Mouse (Mus musculus) C2C12 (cell line): ENCODE data around the gene Spata2l. TPM values are rescaled to one million over a fixed set of nuclear protein-coding genes. Genes with fewer than 3 reads are reported as not detected.

Experiments
- H3K27me3 ChIP-seq: one replicate; pipeline ENCODE4 v1.6.1; 2011; ENCODE audit not compliant: control insufficient read depth, insufficient read depth, insufficient read length
- H3K36me3 ChIP-seq: one replicate; pipeline ENCODE4 v1.6.1; 2011; ENCODE audit not compliant: control insufficient read depth, insufficient read depth
- H3K4me3 ChIP-seq: one replicate; pipeline ENCODE4 v1.5.1; 2011; ENCODE audit warnings: mild to moderate bottlenecking, control low read depth; ENCODE audit not compliant: poor library complexity, insufficient read depth, severe bottlenecking
- H3K79me2 ChIP-seq: one replicate; pipeline ENCODE4 v1.6.1; 2011; ENCODE audit not compliant: control insufficient read depth, insufficient read depth
- H3K79me3 ChIP-seq: one replicate; pipeline ENCODE4 v1.6.1; 2011; ENCODE audit warnings: low read depth, control low read depth
- H3ac ChIP-seq: one replicate; pipeline ENCODE3; 2011; ENCODE audit warnings: low read depth; ENCODE audit not compliant: control insufficient read depth, insufficient read length
- CEBPB ChIP-seq: IDR thresholded peaks from one replicate; pipeline ENCODE4 v1.6.1; 2011; ENCODE audit warnings: low read depth, mild to moderate bottlenecking, control low read depth, moderate library complexity
- CTCF ChIP-seq: IDR thresholded peaks from one replicate; pipeline ENCODE4 v1.5.1; 2011; ENCODE audit not compliant: control insufficient read depth, insufficient read depth, insufficient read length
- FOSL1 ChIP-seq: IDR thresholded peaks from one replicate; pipeline ENCODE4 v1.8.0; 2011; ENCODE audit warnings: mild to moderate bottlenecking, low read length; ENCODE audit not compliant: poor library complexity, insufficient read depth, severe bottlenecking
- MAX ChIP-seq: IDR thresholded peaks from one replicate; pipeline ENCODE4 v1.6.1; 2011; ENCODE audit warnings: mild to moderate bottlenecking, control low read depth
- MYOD1 ChIP-seq: IDR thresholded peaks from one replicate; pipeline ENCODE4 v1.6.1; 2011; ENCODE audit warnings: low read depth; ENCODE audit not compliant: control insufficient read depth, insufficient read length
- MYOG ChIP-seq: IDR thresholded peaks from one replicate; pipeline ENCODE4 v1.6.1; 2011; ENCODE audit not compliant: control insufficient read depth, insufficient read length; ENCODE audit errors: extremely low read depth
- USF1 ChIP-seq: IDR thresholded peaks from one replicate; pipeline ENCODE4 v1.6.1; 2011; ENCODE audit warnings: low read depth, mild to moderate bottlenecking, control low read depth, moderate library complexity
- polyA plus RNA-seq: library from polyadenylated mRNA; unstranded; fragments of >200 nt; fragmentation: generic; extraction: Trizol; gene quantifications from one replicate; pipeline ENCODE4 v1.2.1, GENCODE M21; 2012; ENCODE audit warnings: missing spikeins

Spata2l gene
- polyA plus RNA-seq, 1 experiment = 0.89 TPM

DNA sequence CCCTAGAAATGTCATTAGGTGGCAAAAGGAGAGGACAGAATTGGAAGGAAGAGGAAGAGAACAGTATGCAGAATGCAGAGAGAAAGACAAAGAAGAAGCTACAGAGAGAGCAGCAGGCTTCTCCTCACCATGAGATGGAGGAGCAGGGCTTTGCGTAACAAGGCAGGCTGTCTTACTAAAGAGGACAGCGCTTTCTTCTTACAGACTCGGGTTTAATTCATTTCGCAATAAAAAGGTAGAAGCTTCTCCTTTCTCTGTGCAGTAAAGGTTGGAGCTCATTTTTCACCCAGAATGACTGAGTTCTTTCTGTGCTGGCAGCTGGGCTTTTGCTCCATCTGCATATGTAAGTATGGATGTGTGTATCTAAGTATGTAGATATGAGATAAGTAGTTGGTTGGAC is 43.8 kb upstream of the Spata2l start:
- H3K36me3 ChIP-seq = peaks cover 7% of the 10 kb centered on the region

DNA sequence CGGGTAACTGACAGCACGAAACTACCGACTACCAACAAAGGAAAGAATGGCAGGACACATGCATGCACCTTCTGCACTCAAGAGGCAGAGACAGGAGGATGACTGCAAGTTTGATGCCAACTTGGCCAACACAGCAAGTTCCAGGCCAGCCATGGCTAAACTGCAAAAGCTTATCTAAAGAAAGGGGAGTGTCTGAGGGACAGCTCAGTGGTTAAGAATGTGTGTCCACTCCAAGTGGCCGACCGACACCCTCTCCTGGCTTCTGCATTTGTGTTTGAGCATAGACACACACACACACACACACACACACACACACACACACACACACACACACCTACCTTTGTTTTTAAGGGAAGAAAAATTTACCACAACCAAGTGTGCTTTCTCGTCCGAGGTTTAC is 42.4 kb upstream of the Spata2l start:
- TF ChIP-seq MAX (peak; percentile 7), MYOG (no peak)
- no peak overlapping the region for H3ac ChIP-seq
- no peaks in the 10 kb centered on the region for H3K79me2 ChIP-seq
- H3K4me3 ChIP-seq = no peak overlapping the region
- H3K27me3 ChIP-seq = no peaks in the 10 kb centered on the region
- peaks cover 10% of the 10 kb centered on the region for H3K36me3 ChIP-seq
- H3K79me3 ChIP-seq = no peaks in the 10 kb centered on the region

More for the DNA sequence above, 43.8 kb upstream of the Spata2l start:
- no peaks in the 10 kb centered on the region for H3K79me2 ChIP-seq
- H3K27me3 ChIP-seq = no peaks in the 10 kb centered on the region
- no peak for TF ChIP-seq USF1
- TF ChIP-seq FOSL1 = no peak
- TF ChIP-seq MYOG = no peak
- no peak for TF ChIP-seq CTCF
- TF ChIP-seq MYOD1 = no peak
- TF ChIP-seq MAX = no peak
- no peak for TF ChIP-seq CEBPB
- H3K4me3 ChIP-seq = no peak overlapping the region
- H3K79me3 ChIP-seq = no peaks in the 10 kb centered on the region
- H3ac ChIP-seq = no peak overlapping the region

DNA sequence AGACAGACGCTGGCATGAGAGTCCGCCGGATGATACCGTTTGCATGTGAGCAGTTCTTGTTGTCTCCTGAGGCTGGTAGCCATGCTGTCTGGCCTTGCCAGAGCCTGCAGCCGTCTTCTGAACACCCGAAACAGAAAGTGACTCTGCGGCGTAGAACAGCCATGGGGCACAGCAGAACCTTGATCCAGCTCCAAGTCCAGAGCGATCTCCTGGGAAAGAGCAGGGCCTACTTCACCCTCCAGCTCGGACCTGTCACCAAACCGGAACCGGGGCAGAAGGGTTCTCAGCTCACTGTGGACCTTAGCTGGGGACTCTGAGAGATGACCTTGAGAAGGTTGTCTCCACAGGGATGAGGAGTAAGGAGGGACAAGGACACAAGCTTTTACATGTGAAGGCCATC is 39.1 kb upstream of the Spata2l start:
- no peak overlapping the region for H3ac ChIP-seq
- H3K79me3 ChIP-seq = no peaks in the 10 kb centered on the region
- no peaks in the 10 kb centered on the region for H3K79me2 ChIP-seq
- peaks cover 10% of the 10 kb centered on the region for H3K36me3 ChIP-seq
- no peaks in the 10 kb centered on the region for H3K27me3 ChIP-seq
- no peak for TF ChIP-seq CTCF
- TF ChIP-seq CEBPB = no peak
- TF ChIP-seq FOSL1 = no peak
- TF ChIP-seq MAX = no peak
- TF ChIP-seq MYOG = no peak
- no peak for TF ChIP-seq MYOD1
- TF ChIP-seq USF1 = no peak
- H3K4me3 ChIP-seq = no peak overlapping the region

DNA sequence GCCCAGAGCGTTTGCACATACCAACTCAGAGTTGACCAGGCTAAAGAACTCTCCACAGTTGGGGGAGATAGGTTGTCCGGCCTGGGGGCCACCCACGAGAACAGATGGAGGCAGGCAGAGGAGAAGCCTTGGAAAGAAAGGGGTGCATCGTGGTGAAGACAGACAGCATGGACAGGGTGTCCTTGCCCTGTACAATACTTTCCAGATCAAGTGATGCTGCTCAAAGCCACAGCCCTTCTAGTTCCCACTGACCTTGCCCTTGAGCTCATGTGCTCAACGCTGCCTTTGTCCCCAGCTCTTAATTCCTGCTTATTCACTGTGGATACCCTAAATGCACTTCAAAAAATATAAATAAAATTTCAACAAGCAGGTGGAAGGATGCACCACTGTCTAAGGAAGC is 38.4 kb upstream of the Spata2l start:
- TF ChIP-seq MAX (no peak), CEBPB (no peak), CTCF (no peak), MYOD1 (no peak), MYOG (no peak), USF1 (no peak)
- H3K79me2 ChIP-seq = no peaks in the 10 kb centered on the region
- H3K79me3 ChIP-seq = no peaks in the 10 kb centered on the region
- peaks cover 14% of the 10 kb centered on the region for H3K36me3 ChIP-seq
- no peak overlapping the region for H3ac ChIP-seq
- H3K27me3 ChIP-seq = no peaks in the 10 kb centered on the region
- no peak overlapping the region for H3K4me3 ChIP-seq

- Histone ChIP-seq H3ac (no peak overlapping the region), H3K36me3 (peaks cover 37% of the 10 kb centered on the region), H3K79me2 (no peaks in the 10 kb centered on the region), H3K27me3 (no peaks in the 10 kb centered on the region), H3K4me3 (no peak overlapping the region), H3K79me3 (no peaks in the 10 kb centered on the region)
- no peak for TF ChIP-seq MYOD1
- TF ChIP-seq CEBPB = no peak
- no peak for TF ChIP-seq MYOG
These were observed 35.9 kb upstream of the Spata2l start for GRCm38 (mm10) chr8:123271901-123272300.

GRCm38 (mm10) chr8:123271147-123271546 is 35.1 kb upstream of the Spata2l start:
- Histone ChIP-seq H3K36me3 (peaks cover 45% of the 10 kb centered on the region), H3K79me3 (no peaks in the 10 kb centered on the region), H3K27me3 (no peaks in the 10 kb centered on the region), H3K79me2 (no peaks in the 10 kb centered on the region), H3ac (no peak overlapping the region), H3K4me3 (no peak overlapping the region)
- TF ChIP-seq USF1 (no peak), CEBPB (no peak), FOSL1 (no peak), CTCF (no peak), MYOG (no peak), MYOD1 (no peak), MAX (no peak)
